Comparison of ENCODE assay signal across 13 mouse cellular contexts in the genomic region with DNA sequence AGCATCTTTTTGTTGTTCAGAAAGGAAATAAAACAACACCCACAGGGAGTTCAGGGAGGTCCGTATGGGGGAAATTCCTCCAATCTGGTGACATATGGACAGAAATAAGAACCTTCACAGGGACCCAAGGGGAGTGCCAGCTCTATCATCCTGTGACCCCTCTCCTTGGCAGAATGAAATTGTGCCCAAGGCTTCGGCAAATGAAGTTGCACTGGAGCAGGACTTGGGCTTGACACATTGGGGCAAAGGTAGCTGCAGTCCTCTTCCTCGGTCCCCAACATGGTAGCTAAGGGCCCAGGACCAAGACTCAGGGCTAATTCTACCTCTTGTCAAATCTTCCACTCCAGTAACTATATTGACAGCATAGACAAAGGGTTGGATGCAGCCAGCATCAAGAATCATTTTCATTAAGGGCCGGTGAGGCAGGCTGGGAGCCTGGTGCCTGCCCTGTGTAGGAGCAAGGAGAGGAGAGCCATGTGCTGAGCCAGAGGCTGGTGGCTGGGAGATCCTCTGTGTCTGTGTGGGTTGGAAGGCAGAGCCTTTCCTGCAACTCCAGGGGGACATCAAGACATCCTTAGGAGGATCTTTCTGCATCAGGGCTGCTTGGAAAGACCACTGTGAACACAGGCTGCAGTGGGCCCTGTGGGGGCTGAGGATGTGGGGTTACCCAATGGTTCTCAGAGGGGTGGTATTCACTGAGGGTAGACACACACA.
"Had no signal": no experiment of that assay in that cellular context is flagged by ENCODE, and none has a peak within 500 bp of the region (broad histone marks: within the 10 kb centered on the region; RNA-seq: fewer than 3 reads in every experiment).

No protein-coding gene starts in this region.

- ATAC-seq: liver, embryonic 12.5 days had no signal

- H3K9me3 ChIP-seq: limb, embryonic 15.5 days; liver, embryonic 12.5 days; lung, embryonic 15.5 days; megakaryocyte, embryonic 14.5 days; midbrain, embryonic 12.5 days; neural tube, embryonic 15.5 days had no signal

- H3K4me1 ChIP-seq: limb, embryonic 15.5 days; liver, embryonic 12.5 days; lung, embryonic 15.5 days; midbrain, embryonic 12.5 days; neural tube, embryonic 15.5 days had no signal

- H3K36me3 ChIP-seq: limb, embryonic 15.5 days; liver, embryonic 12.5 days; lung, embryonic 15.5 days; midbrain, embryonic 12.5 days; neural tube, embryonic 15.5 days had no signal

- H3K27me3 ChIP-seq: liver, embryonic 12.5 days; midbrain, embryonic 12.5 days; neural tube, embryonic 15.5 days had no signal

- DNase-seq: kidney, postnatal 25 days; lung, postnatal 14 days; right cerebral cortex, adult 18-20 months; right cerebral cortex, postnatal 25 days had no signal

- H3K4me2 ChIP-seq: limb, embryonic 15.5 days; liver, embryonic 12.5 days; lung, embryonic 15.5 days; midbrain, embryonic 12.5 days; neural tube, embryonic 15.5 days had no signal

- H3K9ac ChIP-seq: limb, embryonic 15.5 days; liver, embryonic 12.5 days; lung, embryonic 15.5 days; midbrain, embryonic 12.5 days; neural tube, embryonic 15.5 days had no signal

- H3K4me3 ChIP-seq: left cerebral cortex, adult 2 months; limb, embryonic 15.5 days; liver, embryonic 12.5 days; lung, embryonic 15.5 days; megakaryocyte, embryonic 14.5 days; midbrain, embryonic 12.5 days; neural tube, embryonic 15.5 days had no signal

- H3K27ac ChIP-seq: left cerebral cortex, adult 2 months; limb, embryonic 15.5 days; liver, embryonic 12.5 days; lung, embryonic 15.5 days; macrophage; midbrain, embryonic 12.5 days; neural tube, embryonic 15.5 days; stomach, postnatal 0 days had no signal
